Mouse (Mus musculus) heart, adult 2 months (tissue): ENCODE results near the gene Higd1a. TPM values are rescaled to one million over a fixed set of nuclear protein-coding genes. Genes with fewer than 3 reads are reported as not detected.

Experiments used
- DNase-seq, 2 experiments: peaks; one replicate each; pipeline ENCODE4 v3.0.0; 2021
- H3K27ac ChIP-seq: fragments of 200-600 bp; 2 replicates; pipeline ENCODE4 v1.8.1; 2022
- H3K27me3 ChIP-seq: fragments of 200-500 bp; 2 replicates; pipeline ENCODE4 v1.6.1; 2012; ENCODE audit warnings: mild to moderate bottlenecking, low read length, inconsistent platforms, mixed read lengths; ENCODE audit not compliant: control insufficient read depth, insufficient read depth
- H3K36me3 ChIP-seq: fragments of 200-500 bp; 2 replicates; pipeline ENCODE4 v1.6.1; 2012; ENCODE audit warnings: low read length, inconsistent platforms; ENCODE audit not compliant: control insufficient read depth, insufficient read depth
- H3K4me1 ChIP-seq: fragments of 200-500 bp; 2 replicates; pipeline ENCODE4 v1.6.1; 2011; ENCODE audit warnings: low read length; ENCODE audit not compliant: control insufficient read depth, insufficient read depth
- H3K4me3 ChIP-seq: fragments of 200-600 bp; 2 replicates; pipeline ENCODE4 v1.8.1; 2022
- H3K79me2 ChIP-seq: fragments of 200-500 bp; replicated peaks from 2 replicates; pipeline ENCODE4 v1.6.1; 2012; ENCODE audit warnings: mild to moderate bottlenecking, inconsistent platforms, low read length, moderate library complexity, mixed read lengths; ENCODE audit not compliant: control insufficient read depth, insufficient read depth
- H3K9ac ChIP-seq: fragments of 200-500 bp; 2 replicates; pipeline ENCODE4 v1.6.1; 2012; ENCODE audit warnings: low read depth, mild to moderate bottlenecking, control low read depth, inconsistent platforms, low read length, mixed read lengths
- CTCF ChIP-seq: fragments of 200-600 bp; IDR thresholded peaks from 2 replicates; pipeline ENCODE4 v1.8.1; 2022; ENCODE audit warnings: antibody characterized with exemption, mild to moderate bottlenecking, moderate library complexity
- EP300 ChIP-seq: fragments of 200-500 bp; IDR thresholded peaks from 2 replicates; pipeline ENCODE4 v1.6.1; 2011; ENCODE audit warnings: low read depth, low read length, control low read depth; ENCODE audit not compliant: insufficient read depth
- POLR2A ChIP-seq: fragments of 200-500 bp; IDR thresholded peaks from 2 replicates; pipeline ENCODE4 v1.6.1; 2011; ENCODE audit warnings: mild to moderate bottlenecking, low read depth, low read length, control low read depth; ENCODE audit not compliant: insufficient read depth
- WGBS: fragments of 180-500 bp; shearing (Covaris S2); methylation state at CpG from one replicate; pipeline ENCODE4 v1.1.7; 2018; 5-methylcytosine and 5-hydroxymethylcytosine counted together
- intact Hi-C: fragments of 180-260 bp; cut with DNase I; formaldehyde crosslinking; loops from one replicate; pipeline ENCODE4 v1.15.1; 2025
- polyA plus RNA-seq: library from polyadenylated mRNA; depleted of rRNA; stranded (reverse); fragments of >200 nt; gene quantifications from 2 replicates; pipeline ENCODE4 v1.2.3, GENCODE M21; 2012
- total RNA-seq, 2 experiments: library from RNA; stranded (reverse); gene quantifications; 2 replicates each; pipeline ENCODE4 v1.2.3; 2021

Gene Higd1a
- total and polyA plus RNA-seq, 3 experiments: 71.7 to 199 (median 198) TPM

GRCm38 (mm10) chr9:121839622-121839965, 18.6 kb downstream of the Higd1a start:
- Histone ChIP-seq H3K27ac (no peak overlapping the region), H3K4me3 (peak overlapping the region; percentile 52), H3K79me2 (no peaks in the 10 kb centered on the region), H3K9ac (peak overlapping the region; percentile 43), H3K27me3 (no peaks in the 10 kb centered on the region), H3K4me1 (peaks cover 1% of the 10 kb centered on the region; the same call in 1 of the 2 replicates), H3K36me3 (no peaks in the 10 kb centered on the region)
- intact Hi-C loops: no loop called here
- TF ChIP-seq POLR2A (no peak), EP300 (no peak), CTCF (no peak)
- DNase-seq: no peak
- 39% methylated on average over 7 of the region's 7 CpGs for WGBS

DNA sequence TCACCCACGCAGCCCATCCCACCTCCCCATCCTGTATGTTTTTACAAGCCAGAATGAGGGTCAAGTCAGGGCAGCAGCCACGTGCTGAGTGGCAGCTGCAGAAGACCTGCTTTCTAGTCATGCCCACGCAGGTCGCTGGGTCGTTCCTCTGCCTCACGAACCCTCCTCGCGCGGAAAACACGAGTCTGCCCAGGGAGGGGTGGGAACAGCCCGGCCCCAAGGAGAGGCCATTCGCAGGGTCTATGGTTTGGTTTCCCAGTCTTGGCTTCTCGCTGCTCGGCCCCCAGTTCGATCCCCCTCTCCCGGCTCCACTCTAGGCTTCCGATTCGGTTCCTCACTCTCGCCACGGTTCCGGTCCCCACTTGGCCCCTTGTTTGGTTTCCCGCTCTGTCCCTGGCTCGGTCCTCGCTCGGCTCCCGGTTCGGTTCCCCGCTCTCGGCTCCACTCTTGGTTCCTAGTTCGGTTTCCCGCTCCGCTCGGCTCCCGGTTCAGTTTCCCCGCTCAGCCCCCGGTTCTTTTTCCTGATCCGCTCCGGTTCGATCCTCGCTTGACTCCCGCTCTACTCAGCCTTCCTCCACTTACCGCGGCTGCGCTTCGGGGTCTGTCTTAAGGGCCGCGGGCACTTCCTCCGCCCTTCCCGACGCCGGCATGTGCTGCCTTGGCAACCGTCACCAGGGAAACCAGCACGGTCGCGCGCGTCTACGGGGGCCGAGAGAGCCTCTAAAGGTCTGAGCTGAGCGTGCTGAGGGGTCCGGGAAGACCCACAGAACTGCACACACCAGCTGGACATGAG, 19.1 kb downstream of the Higd1a start, which contains the start of gene Ccdc13:
Ccdc13 (minus strand) TSS at position 633 of the 793 bp plus-strand sequence.
- no peaks in the 10 kb centered on the region for H3K36me3 ChIP-seq
- DNase-seq: peak; percentile 78 to 79
- WGBS: 12% methylated on average over 61 of the region's 61 CpGs
- H3K27ac ChIP-seq: no peak within 1 kb of the TSS
- H3K9ac ChIP-seq: peak within 1 kb of the TSS; percentile 43
- H3K4me1 ChIP-seq: peaks cover 1% of the 10 kb centered on the region; the same call in 1 of the 2 replicates
- H3K79me2 ChIP-seq: no peaks in the 10 kb centered on the region
- intact Hi-C loops: no loop called here
- no peaks in the 10 kb centered on the region for H3K27me3 ChIP-seq
- TF ChIP-seq CTCF (no peak), EP300 (no peak), POLR2A (no peak)
- H3K4me3 ChIP-seq: peak within 1 kb of the TSS; percentile 52

GRCm38 (mm10) chr9:121838008-121838407, 20.2 kb downstream of the Higd1a start:
- H3K4me3 ChIP-seq: no peak overlapping the region
- intact Hi-C loops: no loop called here
- no peak overlapping the region for H3K9ac ChIP-seq
- no peaks in the 10 kb centered on the region for H3K79me2 ChIP-seq
- H3K4me1 ChIP-seq: peaks cover 1% of the 10 kb centered on the region; the same call in 1 of the 2 replicates
- H3K27ac ChIP-seq: no peak overlapping the region
- WGBS: 89% methylated on average over 6 of the region's 6 CpGs
- no peak for DNase-seq
- H3K36me3 ChIP-seq: no peaks in the 10 kb centered on the region
- TF ChIP-seq EP300 (no peak), POLR2A (no peak), CTCF (no peak)
- no peaks in the 10 kb centered on the region for H3K27me3 ChIP-seq

GRCm38 (mm10) chr9:121833825-121834224, 24.3 kb downstream of the Higd1a start:
- 77% methylated on average over 11 of the region's 11 CpGs for WGBS
- DNase-seq: no peak
- H3K36me3 ChIP-seq: no peaks in the 10 kb centered on the region
- no peaks in the 10 kb centered on the region for H3K27me3 ChIP-seq
- no peaks in the 10 kb centered on the region for H3K79me2 ChIP-seq
- H3K9ac ChIP-seq: no peak overlapping the region
- intact Hi-C loops: loop anchor here (5.0 kb wide), 1 partner anchor 153 kb away; no protein-coding TSS in a partner anchor
- no peak overlapping the region for H3K27ac ChIP-seq
- no peaks in the 10 kb centered on the region for H3K4me1 ChIP-seq
- TF ChIP-seq POLR2A: no peak
- no peak for TF ChIP-seq CTCF
- no peak for TF ChIP-seq EP300
- no peak overlapping the region for H3K4me3 ChIP-seq

GRCm38 (mm10) chr9:121830956-121831293, 27.2 kb downstream of the Higd1a start:
- DNase-seq: peak; percentile 63 to 78
- no peak overlapping the region for H3K4me3 ChIP-seq
- H3K79me2 ChIP-seq: no peaks in the 10 kb centered on the region
- intact Hi-C loops: loop anchor here (1.0 to 5.0 kb wide), 2 partner anchors 46 to 156 kb away; no protein-coding TSS in a partner anchor
- H3K27ac ChIP-seq: no peak overlapping the region
- TF ChIP-seq POLR2A (no peak), CTCF (peak; percentile 93)
- no peaks in the 10 kb centered on the region for H3K36me3 ChIP-seq
- H3K27me3 ChIP-seq: no peaks in the 10 kb centered on the region
- 19% methylated on average over 6 of the region's 6 CpGs for WGBS
- H3K4me1 ChIP-seq: no peaks in the 10 kb centered on the region
- H3K9ac ChIP-seq: no peak overlapping the region

GRCm38 (mm10) chr9:121830243-121830955, 27.8 kb downstream of the Higd1a start:
- WGBS: 78% methylated on average over 6 of the region's 6 CpGs
- no peaks in the 10 kb centered on the region for H3K79me2 ChIP-seq
- H3K27ac ChIP-seq: no peak overlapping the region
- H3K27me3 ChIP-seq: no peaks in the 10 kb centered on the region
- no peak overlapping the region for H3K9ac ChIP-seq
- intact Hi-C loops: loop anchor here (5.0 kb wide), 1 partner anchor 157 kb away; no protein-coding TSS in a partner anchor
- H3K4me1 ChIP-seq: no peaks in the 10 kb centered on the region
- DNase-seq: peak; percentile 35 to 60
- TF ChIP-seq CTCF (peak; percentile 72), EP300 (no peak), POLR2A (no peak)
- H3K4me3 ChIP-seq: no peak overlapping the region
- H3K36me3 ChIP-seq: no peaks in the 10 kb centered on the region
